Comparison of ENCODE assay signal across 14 mouse cellular contexts in the genomic region with DNA sequence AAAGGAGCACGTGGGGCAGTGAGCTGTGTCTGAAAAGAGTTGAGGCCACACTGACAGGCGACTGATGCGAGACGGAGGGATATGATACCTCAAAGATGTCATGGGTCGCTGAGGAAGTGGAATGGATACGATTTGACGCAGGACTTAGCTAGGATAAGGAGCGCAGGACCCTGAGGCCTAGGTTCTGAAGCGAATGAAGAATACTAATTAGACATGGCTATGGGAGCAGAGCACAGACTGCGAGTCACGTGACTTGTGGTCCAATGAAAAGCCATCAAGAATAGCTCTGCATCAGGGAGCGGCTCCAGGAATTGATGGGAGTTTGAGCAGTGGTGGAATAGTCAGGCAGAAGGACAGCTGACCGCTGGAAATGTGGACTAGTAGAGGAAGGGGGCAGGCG. TPM values are rescaled to one million over a fixed set of nuclear protein-coding genes. Genes with fewer than 3 reads are reported as not detected.
DNase-seq lines count a peak whose midpoint lies in the region; ATAC-seq and TF ChIP-seq lines count a peak whose summit lies in the region.
"Had no signal": no experiment of that assay in that cellular context is flagged by ENCODE, and none has a peak within 500 bp of the region (broad histone marks: within the 10 kb centered on the region; RNA-seq: fewer than 3 reads in every experiment).

No protein-coding gene starts in this region.

- WGBS in forebrain, embryonic 12.5 days, result 81% methylated on average over 14 of the region's 14 CpGs
- WGBS in forebrain, embryonic 14.5 days, result 82% methylated on average over 14 of the region's 14 CpGs
- WGBS in kidney, adult 2 months, result 40% methylated on average over 14 of the region's 14 CpGs
- 63% methylated on average over 14 of the region's 14 CpGs for WGBS in hindbrain, postnatal 0 days

- H3K79me2 ChIP-seq in CH12.LX (replicated peaks; ENCODE audit: control insufficient read depth, extremely low read depth, insufficient read depth, poor library complexity, severe bottlenecking), result peaks cover 8% of the 10 kb centered on the region

- ATAC-seq in forebrain, embryonic 12.5 days (ENCODE audit: low FRiP score), result peak; percentile 57; the same call in 1 of the 2 replicates
- no peak for ATAC-seq in forebrain, embryonic 14.5 days
- 0 out of 2 replicates have a peak, but pooled peaks have one; percentile 18 for ATAC-seq in hindbrain, postnatal 0 days

- no peaks in the 10 kb centered on the region for H3K27me3 ChIP-seq in forebrain, embryonic 12.5 days
- no peaks in the 10 kb centered on the region for H3K27me3 ChIP-seq in forebrain, embryonic 14.5 days (replicated peaks; ENCODE audit: control insufficient read depth, insufficient read depth, low read length)
- no peaks in the 10 kb centered on the region for H3K27me3 ChIP-seq in kidney, adult 2 months (replicated peaks; ENCODE audit: control insufficient read depth, insufficient read depth, low read length)
- H3K27me3 ChIP-seq in CH12.LX (replicated peaks), result no peaks in the 10 kb centered on the region
- H3K27me3 ChIP-seq in hindbrain, postnatal 0 days (ENCODE audit: insufficient read depth, low read length), result no peaks in the 10 kb centered on the region

- H3K36me3 ChIP-seq in forebrain, embryonic 12.5 days (replicated peaks), result no peaks in the 10 kb centered on the region
- H3K36me3 ChIP-seq in forebrain, embryonic 14.5 days (ENCODE audit: control insufficient read depth, insufficient read depth, low read length), result no peaks in the 10 kb centered on the region
- H3K36me3 ChIP-seq in kidney, adult 2 months (ENCODE audit: control insufficient read depth, insufficient read depth, low read length), result no peaks in the 10 kb centered on the region
- no peaks in the 10 kb centered on the region for H3K36me3 ChIP-seq in CH12.LX (replicated peaks in 1 of 2; ENCODE audit: control insufficient read depth in 1 of 2, insufficient read depth in 1 of 2, low read length in 1 of 2)
- no peaks in the 10 kb centered on the region for H3K36me3 ChIP-seq in hindbrain, postnatal 0 days (ENCODE audit: insufficient read depth, low read length)
- H3K36me3 ChIP-seq: G1E had no signal

- no peaks in the 10 kb centered on the region for H3K9me3 ChIP-seq in forebrain, embryonic 12.5 days
- H3K9me3 ChIP-seq in forebrain, embryonic 14.5 days (replicated peaks; ENCODE audit: control insufficient read depth, low read length), result no peaks in the 10 kb centered on the region
- H3K9me3 ChIP-seq in CH12.LX (replicated peaks; ENCODE audit: low read length), result peaks cover 2% of the 10 kb centered on the region
- H3K9me3 ChIP-seq in hindbrain, postnatal 0 days (ENCODE audit: low read length), result no peaks in the 10 kb centered on the region

- dilution Hi-C loops in CH12.LX (cut with MboI; ENCODE audit: extremely low pct_ligation_motif_present, extremely low pct_unique_long_range_greater_than_20kb, low sequenced_read_pairs), result no loop called here

- TF ChIP-seq CTCF in kidney, adult 2 months (conservative IDR thresholded peaks at IDR 0.05; ENCODE audit: insufficient read depth, insufficient read length, low read depth, low read length), result no peak
- TF ChIP-seq CTCF in CH12.LX (conservative IDR thresholded peaks at IDR 0.05 in 1 of 2, IDR thresholded peaks at IDR 0.05 in 1 of 2; ENCODE audit: low read depth in 2 of 2, low read length in 2 of 2), result no peak
- no peak for TF ChIP-seq CTCF in hindbrain, postnatal 0 days (IDR thresholded peaks at IDR 0.05; ENCODE audit: low read depth)

- TF ChIP-seq POLR2A in kidney, adult 2 months (IDR thresholded peaks at IDR 0.05; ENCODE audit: low read depth, low read length), result no peak
- no peak for TF ChIP-seq POLR2A in CH12.LX (IDR thresholded peaks at IDR 0.05; ENCODE audit: low read depth, low read length)

- in situ Hi-C loops in CH12.LX (cut with MboI; ENCODE audit: low pct_ligation_motif_present, low pct_unique_long_range_greater_than_20kb, low sequenced_read_pairs), result no loop called here

- TF ChIP-seq RAD21 in CH12.LX (IDR thresholded peaks at IDR 0.05; ENCODE audit: low read depth, low read length), result no peak

- H3K4me2 ChIP-seq in forebrain, embryonic 12.5 days, result no peak overlapping the region
- H3K4me2 ChIP-seq in forebrain, embryonic 14.5 days (ENCODE audit: low read length), result no peak overlapping the region
- H3K4me2 ChIP-seq in CH12.LX (ENCODE audit: insufficient read depth, low read depth, poor library complexity, severe bottlenecking), result no peak overlapping the region
- H3K4me2 ChIP-seq in hindbrain, postnatal 0 days (ENCODE audit: low read depth, low read length), result no peak overlapping the region

- TF ChIP-seq EP300 in CH12.LX (IDR thresholded peaks at IDR 0.05; ENCODE audit: low read length), result no peak

- no peak overlapping the region for H3K4me3 ChIP-seq in forebrain, embryonic 12.5 days (replicated peaks)
- no peak overlapping the region for H3K4me3 ChIP-seq in forebrain, embryonic 14.5 days (ENCODE audit: low read depth, low read length)
- H3K4me3 ChIP-seq in kidney, adult 2 months (ENCODE audit: insufficient read depth, low read depth, low read length), result no peak overlapping the region
- H3K4me3 ChIP-seq in CH12.LX (replicated peaks in 1 of 3; ENCODE audit: low read depth in 2 of 3, low read length in 2 of 3, poor library complexity in 1 of 3), result no peak overlapping the region
- H3K4me3 ChIP-seq in hindbrain, postnatal 0 days (ENCODE audit: low read length), result no peak overlapping the region
- H3K4me3 ChIP-seq: left cerebral cortex, adult 2 months had no signal

- DNase-seq in forebrain, embryonic 14.5 days (ENCODE audit: low spot score), result no peak
- DNase-seq in kidney, adult 2 months, result no peak
- no peak for DNase-seq in kidney, adult 8-10 months
- no peak for DNase-seq in CH12.LX (ENCODE audit: extremely low read depth)
- DNase-seq in hindbrain, postnatal 0 days (ENCODE audit: low spot score), result no peak
- DNase-seq in frontal cortex, postnatal 14 days (ENCODE audit: low spot score in 2 of 2), result no peak
- no peak for DNase-seq in cerebellum, adult 11 months
- DNase-seq: cerebellum, postnatal 14 days; kidney, postnatal 10 days; lung, postnatal 4 days; spleen, adult 18-20 months had no signal

- H3K27ac ChIP-seq in forebrain, embryonic 12.5 days, result no peak overlapping the region
- H3K27ac ChIP-seq in forebrain, embryonic 14.5 days (ENCODE audit: low read depth, low read length), result no peak overlapping the region
- H3K27ac ChIP-seq in kidney, adult 2 months (ENCODE audit: insufficient read depth, low read depth, low read length), result peak overlapping the region; percentile 12; the same call in 1 of the 2 replicates
- H3K27ac ChIP-seq in CH12.LX (ENCODE audit: insufficient read depth, low read depth), result peak overlapping the region; percentile 50; the same call in 1 of the 2 replicates
- H3K27ac ChIP-seq in hindbrain, postnatal 0 days, result no peak overlapping the region
- H3K27ac ChIP-seq: left cerebral cortex, adult 2 months had no signal

- no peaks in the 10 kb centered on the region for H3K4me1 ChIP-seq in forebrain, embryonic 12.5 days
- H3K4me1 ChIP-seq in forebrain, embryonic 14.5 days (ENCODE audit: control insufficient read depth, insufficient read depth, low read length), result no peaks in the 10 kb centered on the region
- H3K4me1 ChIP-seq in kidney, adult 2 months (ENCODE audit: control insufficient read depth, insufficient read depth, low read length), result no peaks in the 10 kb centered on the region
- peaks cover 20 to 65% of the 10 kb centered on the region in 2 experiments for H3K4me1 ChIP-seq in CH12.LX (ENCODE audit: control insufficient read depth in 1 of 2, insufficient read depth in 2 of 2)
- H3K4me1 ChIP-seq in hindbrain, postnatal 0 days (ENCODE audit: insufficient read depth, low read length), result no peaks in the 10 kb centered on the region

- H3K9ac ChIP-seq in forebrain, embryonic 12.5 days, result no peak overlapping the region
- H3K9ac ChIP-seq in forebrain, embryonic 14.5 days (ENCODE audit: low read length), result no peak overlapping the region
- no peak overlapping the region for H3K9ac ChIP-seq in CH12.LX (ENCODE audit: insufficient read depth, low read depth)
- no peak overlapping the region for H3K9ac ChIP-seq in hindbrain, postnatal 0 days (replicated peaks; ENCODE audit: low read length)

TF ChIP-seq in CH12.LX, 34 proteins besides CTCF, POLR2A, EP300 and RAD21:
- TF ChIP-seq ZC3H11A (IDR thresholded peaks at IDR 0.05; ENCODE audit: low read depth, low read length) (no peak), MXI1 (IDR thresholded peaks at IDR 0.05; ENCODE audit: low read depth, low read length) (no peak), CHD1 (IDR thresholded peaks at IDR 0.05; ENCODE audit: low read depth, low read length) (no peak), BHLHE40 (IDR thresholded peaks at IDR 0.05; ENCODE audit: low read depth, low read length) (peak; percentile 27; the same call in 1 of the 2 replicates), ETS1 (conservative IDR thresholded peaks at IDR 0.05; ENCODE audit: low read depth, low read length) (no peak), POLR2AphosphoS2 (IDR thresholded peaks at IDR 0.05; ENCODE audit: low read depth, low read length) (no peak), USF1 (IDR thresholded peaks at IDR 0.05; ENCODE audit: low read depth, low read length) (peak; percentile 38), MYC (IDR thresholded peaks at IDR 0.05; ENCODE audit: low read depth, low read length) (no peak)

RNA-seq across cellular contexts. Expression of a gene that starts 3.4 kb away (rescaled TPM):
- 5.7 and 6.3 TPM in 2 replicates for polyA plus RNA-seq in forebrain, embryonic 12.5 days (2016; fragmentation: Nextera tagmentation; extraction: Ambion mirVana)
- polyA plus RNA-seq in forebrain, embryonic 14.5 days (2014; fragmentation: Nextera tagmentation; extraction: Ambion mirVana), result 5.3 and 6.3 TPM in 2 replicates
- 4.8 and 9.2 TPM in 2 replicates for polyA plus RNA-seq in kidney, adult 2 months (2012; rRNA removed)
- 79.6 and 115 TPM in 2 replicates for total RNA-seq in CH12.LX (2012; rRNA removed)
- total RNA-seq in CH12.LX (2014; rRNA removed), result 164 and 166 TPM in 2 replicates
- polyA plus RNA-seq in CH12.LX (2012; ENCODE audit: insufficient read length, low read depth), result 161 and 162 TPM in 2 replicates
- total RNA-seq in hindbrain, postnatal 0 days (2014; rRNA removed), result 2.1 and 3.3 TPM in 2 replicates
- 5.1 and 5.9 TPM in 2 replicates for polyA plus RNA-seq in hindbrain, postnatal 0 days (2015; fragmentation: Nextera tagmentation; extraction: Ambion mirVana)
- polyA plus RNA-seq: G1E had no signal

Comparison
In these comparisons a context has a peak if more than half of its experiments do, and no peak if none do; other contexts are left out.
1. H3K27ac ChIP-seq: peak in kidney, adult 2 months (single experiment) and CH12.LX (single experiment); none in forebrain, embryonic 12.5 days (single experiment), forebrain, embryonic 14.5 days (single experiment) and hindbrain, postnatal 0 days (single experiment).
2. RNA of a gene that starts 3.4 kb away (polyA plus RNA-seq): 161 to 162 TPM in CH12.LX; 4.8 to 9.2 TPM in kidney, adult 2 months, 5.7 to 6.3 TPM in forebrain, embryonic 12.5 days, 5.3 to 6.3 TPM in forebrain, embryonic 14.5 days and 5.1 to 5.9 TPM in hindbrain, postnatal 0 days; every median in the first group is over 10 times any median in the second.